Mouse (Mus musculus) kidney, adult 11 months (tissue): ENCODE results near the gene Bag3.

Experiments used
- DNase-seq: peaks from one replicate; pipeline ENCODE4 v3.0.0; 2022

Gene Bag3

GRCm38 (mm10) chr7:128523349-128523961, at the start of gene Bag3:
TSS of gene Bag3 (plus strand) at chr7:128523616.
- DNase-seq = peak; percentile 96

DNA sequence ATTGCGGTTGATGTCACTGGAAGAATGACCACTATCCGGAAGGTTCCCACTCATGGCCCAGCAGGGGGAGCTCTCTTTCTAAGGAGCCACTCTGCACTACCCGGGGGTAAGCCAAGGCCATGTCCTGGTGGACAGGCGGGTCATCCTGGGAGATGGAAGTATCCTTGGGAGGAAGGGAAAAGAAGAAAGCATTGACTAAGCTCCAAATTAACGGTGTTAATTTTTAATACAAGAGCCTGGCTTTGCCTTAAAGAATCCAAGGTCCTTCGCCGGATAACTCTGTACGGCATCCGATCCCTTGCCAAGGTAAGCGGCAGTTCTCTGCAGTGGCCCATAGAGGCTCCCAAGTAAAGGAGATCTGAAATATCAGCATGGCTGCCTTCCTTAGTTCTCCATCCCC, 49.1 kb upstream of the Bag3 start:
- DNase-seq = peak; percentile 81

DNA sequence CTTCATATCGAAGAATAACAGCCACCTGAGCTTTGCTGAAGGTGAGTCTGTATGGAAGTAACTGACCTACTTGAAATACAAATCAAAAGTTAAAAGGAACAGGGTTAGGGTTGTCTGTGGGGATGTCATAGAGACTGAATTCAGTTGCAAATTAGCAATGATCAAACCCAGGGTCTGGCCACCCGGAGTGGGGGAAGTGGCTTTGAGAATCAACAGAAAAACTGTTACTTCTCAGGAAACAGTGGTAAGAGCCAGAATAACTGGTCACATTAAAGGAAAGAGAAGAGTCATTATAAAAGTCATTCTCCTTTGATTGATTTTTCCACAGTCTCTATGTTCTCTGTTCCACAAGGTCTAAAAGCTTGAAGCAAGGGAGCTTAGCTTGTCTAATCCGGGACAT, 34.4 kb upstream of the Bag3 start:
- no peak for DNase-seq

GRCm38 (mm10) chr7:128494546-128494945, 28.9 kb upstream of the Bag3 start:
- no peak for DNase-seq

DNA sequence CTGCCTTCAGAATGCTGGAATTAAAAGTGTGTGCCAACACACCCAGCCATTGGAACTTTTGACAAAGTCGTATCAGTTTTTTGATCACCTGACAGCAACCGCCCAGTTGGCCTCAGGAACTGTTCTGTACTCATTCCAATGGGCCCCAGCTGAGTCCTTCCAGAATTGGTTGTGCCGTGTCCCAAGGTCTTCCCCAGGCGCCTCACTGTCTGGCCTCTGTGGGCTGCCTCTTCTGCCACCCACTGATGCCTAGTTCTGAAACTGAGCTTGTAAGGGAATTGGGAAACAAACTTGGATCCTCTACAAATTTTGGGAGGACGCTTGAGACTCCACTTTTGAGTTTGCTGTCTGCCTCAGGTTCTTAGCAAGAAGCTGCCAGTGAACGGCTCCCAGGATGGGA, 23.6 kb upstream of the Bag3 start:
- no peak for DNase-seq

DNA sequence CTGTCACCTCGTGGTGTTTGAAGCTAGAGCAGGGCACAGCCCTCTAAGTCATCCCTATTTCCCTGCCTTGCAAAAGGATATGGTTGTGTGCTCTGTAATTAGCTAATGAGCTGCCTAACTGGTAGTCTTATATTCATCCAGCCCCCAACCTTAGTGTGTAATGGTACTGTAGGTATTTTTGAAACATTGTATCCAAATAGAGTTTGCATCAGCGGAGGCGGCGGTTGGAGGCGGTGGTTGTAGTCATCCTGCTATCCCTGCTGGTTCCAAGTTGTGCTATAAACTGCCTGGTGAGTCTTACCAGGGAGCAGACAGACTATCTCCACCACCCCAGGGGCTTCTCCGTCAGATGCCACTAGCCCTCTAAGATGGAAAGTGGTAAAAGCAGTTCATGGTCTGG, 19.3 kb upstream of the Bag3 start:
- no peak for DNase-seq

- DNase-seq = no peak
These were observed 11.5 kb upstream of the Bag3 start for GRCm38 (mm10) chr7:128511936-128512335.

DNA sequence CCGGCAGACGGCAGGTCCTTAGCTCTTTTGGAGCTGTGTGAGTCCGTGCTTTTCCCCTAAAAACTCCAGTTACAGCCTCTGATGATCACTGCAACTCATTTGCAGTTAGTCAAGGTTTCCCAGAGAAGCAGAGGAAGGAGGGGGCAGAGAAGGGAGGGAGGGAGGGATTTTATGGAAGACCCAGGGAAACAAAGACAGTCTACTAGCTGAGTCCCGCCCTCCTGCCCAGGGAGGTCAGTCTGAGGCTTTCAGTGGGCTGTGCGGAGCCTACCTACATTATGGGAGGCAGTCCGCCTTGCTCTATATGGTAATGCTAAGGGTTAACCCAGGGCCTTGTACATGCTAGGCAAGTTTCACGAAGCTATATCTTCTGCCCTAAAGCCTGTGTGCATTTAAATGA, 9.9 kb upstream of the Bag3 start:
- no peak for DNase-seq

DNA sequence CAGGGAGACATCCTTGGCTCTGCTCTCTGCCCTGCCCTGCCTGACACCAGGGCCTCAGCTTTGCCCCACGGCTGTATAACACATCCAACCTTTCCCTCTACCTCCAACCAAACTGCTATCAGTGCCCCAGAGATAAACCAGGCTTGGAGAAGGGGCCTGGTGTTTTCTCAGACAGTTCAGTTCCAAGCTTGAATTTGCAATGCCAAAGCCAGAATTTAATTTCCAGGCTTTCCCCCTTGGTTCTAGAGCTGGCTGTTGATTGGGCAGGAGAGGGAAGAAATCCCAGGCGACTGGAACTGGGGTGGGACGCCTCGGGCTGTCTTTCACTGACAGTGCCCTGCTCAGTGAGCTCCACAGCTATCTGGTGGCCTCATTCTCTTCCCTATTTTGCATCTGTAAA, 9.1 kb upstream of the Bag3 start:
- no peak for DNase-seq

- no peak for DNase-seq
These were observed 7.1 kb upstream of the Bag3 start for GRCm38 (mm10) chr7:128516346-128516745.

DNA sequence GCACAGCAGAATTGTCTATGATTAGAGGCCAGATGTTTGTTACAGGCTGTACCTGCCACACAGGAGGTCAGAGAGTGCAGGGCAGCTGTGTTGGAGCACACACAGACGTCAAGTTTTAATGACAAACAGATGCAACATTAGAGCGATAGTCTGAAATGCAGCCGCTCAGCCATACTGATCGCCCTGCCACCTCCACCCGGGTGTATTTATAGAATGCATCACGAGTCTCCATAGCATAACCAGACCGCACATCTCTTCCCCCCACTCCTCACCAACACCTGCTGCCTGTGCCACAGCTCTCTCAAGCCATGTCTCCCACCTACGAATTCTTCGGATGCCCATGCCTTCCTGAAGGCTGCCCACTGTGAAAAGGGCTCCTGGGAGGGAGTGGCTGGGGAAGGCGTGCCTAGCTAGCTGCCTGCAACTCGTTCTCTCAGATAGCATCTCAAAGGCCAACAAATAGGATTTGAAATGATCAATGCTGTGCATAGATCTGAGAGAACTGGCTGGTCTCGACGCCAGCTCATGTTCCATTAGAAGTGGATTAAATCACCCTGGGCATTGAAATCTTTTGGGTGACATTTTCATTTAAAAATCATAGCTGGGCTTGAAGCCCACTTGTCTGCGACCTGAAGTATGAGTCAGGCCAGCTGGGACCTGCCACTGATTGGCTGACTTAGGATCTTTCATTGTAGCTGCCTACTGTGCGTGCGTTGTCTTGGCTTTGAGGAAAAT, 3.9 kb upstream of the Bag3 start:
- DNase-seq = no peak

DNA sequence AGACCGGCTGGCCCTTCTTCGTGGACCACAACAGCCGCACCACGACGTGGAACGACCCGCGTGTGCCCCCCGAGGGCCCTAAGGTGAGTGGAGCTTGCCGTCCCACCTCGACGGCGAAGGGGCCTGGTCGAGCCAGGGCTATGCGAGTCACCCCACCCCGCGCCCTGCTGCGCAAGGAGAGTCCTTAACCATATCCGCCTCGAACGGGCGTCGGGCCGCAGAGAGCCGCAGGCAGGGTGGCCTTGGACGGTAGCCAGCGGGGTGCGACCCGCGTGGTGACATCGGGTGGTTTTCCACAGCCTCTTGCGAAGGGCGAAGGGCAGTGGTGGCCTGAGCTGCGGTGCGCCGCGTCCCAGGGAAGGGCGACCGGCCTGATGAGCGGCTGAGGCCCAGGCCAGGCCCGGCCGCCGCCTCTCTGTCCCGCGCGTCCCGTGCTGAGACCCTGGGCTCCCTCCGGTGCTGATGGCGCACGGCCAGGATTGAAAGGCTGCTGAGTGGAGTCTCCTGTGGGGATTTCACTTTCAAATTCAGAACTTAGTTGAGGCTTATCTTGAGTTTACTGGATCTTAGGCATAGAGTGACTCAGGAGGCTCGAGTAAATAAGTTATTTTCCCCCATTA, 656 bp downstream of the Bag3 start:
- peak; percentile 74 for DNase-seq

DNA sequence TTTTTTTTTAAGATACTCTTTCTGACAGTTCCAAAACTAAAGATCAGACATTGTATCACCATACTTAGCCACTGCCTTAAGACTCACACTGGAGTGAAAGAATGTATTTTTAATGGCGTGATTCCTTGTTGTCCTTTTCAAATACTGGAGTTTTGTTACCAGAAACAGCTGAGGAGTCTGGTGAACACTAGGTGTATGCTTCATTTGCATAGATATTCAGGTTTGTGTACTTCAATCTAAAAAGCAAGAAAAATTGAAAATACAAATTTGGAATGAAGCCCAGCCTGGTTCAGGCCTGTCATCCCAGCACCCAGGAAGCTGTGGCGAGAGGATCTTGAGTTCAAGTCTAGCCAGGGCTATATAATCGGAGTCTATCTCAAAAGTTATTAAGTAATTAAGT, 1.2 kb downstream of the Bag3 start:
- no peak for DNase-seq

DNA sequence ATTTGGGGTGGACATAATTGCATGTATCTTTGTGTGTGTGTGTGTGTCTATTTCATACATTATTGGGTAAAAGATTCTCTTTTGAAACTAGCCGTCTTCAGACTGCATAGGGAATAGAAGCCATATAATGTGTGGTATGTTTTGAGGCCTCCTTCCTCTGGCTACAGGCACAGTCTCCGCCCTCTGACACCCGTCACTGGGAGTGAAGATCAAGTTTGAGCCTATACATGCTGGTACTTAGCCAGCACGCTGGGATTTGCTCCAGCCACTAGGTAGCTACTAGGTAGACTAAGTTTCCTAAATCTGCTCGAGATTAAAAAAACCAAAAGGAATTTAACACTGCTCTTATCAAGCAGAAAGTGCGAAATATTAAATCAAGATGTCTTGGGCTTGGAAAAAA, 3.2 kb downstream of the Bag3 start:
- no peak for DNase-seq

DNA sequence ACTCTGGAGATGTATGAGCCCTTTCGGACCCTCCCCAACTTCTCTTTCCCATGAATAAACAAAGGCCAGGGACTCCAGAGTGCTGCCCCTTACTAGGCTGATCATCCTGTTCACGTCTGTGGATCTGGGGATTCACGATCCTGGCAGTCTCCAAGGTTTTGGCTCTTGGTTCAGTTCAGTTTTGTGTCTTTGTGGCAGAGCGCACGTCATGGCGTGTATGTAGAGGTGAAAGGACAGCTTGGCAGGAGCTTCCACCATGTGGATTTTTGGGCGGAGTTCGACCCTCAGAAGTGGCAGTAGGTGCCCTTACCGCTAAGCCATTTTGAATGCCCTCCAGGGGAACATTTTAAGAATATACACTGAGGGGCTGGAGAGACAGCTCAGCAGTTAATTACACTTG, 5.2 kb downstream of the Bag3 start:
- DNase-seq = no peak

DNA sequence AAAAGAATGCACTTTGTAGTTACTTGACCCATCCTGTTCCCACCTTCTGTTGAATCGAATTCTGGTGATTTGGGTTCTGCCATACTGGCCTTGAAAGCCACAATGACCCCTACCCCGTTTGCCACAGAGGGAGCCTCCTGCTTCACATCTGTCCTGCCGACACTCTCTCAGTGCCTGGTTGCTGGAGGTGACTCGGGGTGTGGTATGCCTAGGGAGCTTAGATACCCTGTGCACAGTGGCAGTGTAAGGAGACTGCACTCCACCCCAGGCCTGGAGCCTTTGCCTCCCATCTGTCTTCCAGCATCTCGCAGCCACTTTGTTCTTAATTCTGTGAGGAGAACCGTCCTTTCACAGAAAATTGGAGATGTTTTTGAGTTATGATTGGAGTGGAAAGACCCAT, 5.7 kb downstream of the Bag3 start:
- no peak for DNase-seq

DNA sequence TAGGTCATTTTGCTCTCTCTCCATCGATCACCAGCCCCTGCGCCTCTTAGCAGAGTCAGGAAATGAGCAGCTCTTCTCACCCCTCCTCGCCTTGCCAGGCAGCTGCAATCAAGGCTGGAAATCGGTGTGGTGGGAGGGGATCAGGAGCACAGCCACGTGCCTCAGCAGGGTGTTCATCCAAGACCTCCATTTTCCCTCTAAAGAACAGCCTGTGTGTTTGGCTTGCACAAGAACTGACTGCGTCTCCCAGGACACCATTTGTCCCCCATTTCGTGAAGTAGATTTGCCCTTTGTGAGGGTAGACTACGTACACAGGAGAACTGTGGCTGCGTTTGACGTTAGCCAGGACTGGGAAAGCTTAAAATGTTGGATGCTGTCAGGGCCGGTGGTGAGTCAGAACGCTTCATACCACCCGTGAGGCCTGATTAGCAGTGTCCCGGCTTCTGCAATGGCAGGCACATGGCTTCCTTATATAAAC, 6.2 kb downstream of the Bag3 start:
- no peak for DNase-seq

DNA sequence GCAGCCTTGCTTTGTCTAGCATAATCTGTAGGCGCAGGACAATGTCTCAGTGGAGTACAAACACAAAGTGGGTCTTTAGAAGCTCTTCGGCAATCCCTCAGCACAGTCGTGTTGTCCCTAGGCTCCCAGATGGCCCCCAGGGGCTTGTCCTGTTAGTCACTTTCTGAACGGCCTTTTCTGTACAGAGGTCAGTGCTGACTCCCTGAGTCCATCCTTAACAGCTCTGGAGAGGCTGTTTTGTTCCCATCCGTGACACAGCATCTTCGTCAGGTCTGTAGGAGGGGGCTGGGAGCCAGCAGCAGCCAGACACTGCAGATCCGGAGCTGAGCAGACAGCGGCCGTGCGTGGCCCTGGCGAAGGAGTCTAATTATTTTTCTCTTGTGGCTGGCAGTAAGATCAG, 7.6 kb downstream of the Bag3 start:
- no peak for DNase-seq

- DNase-seq = no peak
These were observed 8.5 kb downstream of the Bag3 start for GRCm38 (mm10) chr7:128531929-128532328.

DNA sequence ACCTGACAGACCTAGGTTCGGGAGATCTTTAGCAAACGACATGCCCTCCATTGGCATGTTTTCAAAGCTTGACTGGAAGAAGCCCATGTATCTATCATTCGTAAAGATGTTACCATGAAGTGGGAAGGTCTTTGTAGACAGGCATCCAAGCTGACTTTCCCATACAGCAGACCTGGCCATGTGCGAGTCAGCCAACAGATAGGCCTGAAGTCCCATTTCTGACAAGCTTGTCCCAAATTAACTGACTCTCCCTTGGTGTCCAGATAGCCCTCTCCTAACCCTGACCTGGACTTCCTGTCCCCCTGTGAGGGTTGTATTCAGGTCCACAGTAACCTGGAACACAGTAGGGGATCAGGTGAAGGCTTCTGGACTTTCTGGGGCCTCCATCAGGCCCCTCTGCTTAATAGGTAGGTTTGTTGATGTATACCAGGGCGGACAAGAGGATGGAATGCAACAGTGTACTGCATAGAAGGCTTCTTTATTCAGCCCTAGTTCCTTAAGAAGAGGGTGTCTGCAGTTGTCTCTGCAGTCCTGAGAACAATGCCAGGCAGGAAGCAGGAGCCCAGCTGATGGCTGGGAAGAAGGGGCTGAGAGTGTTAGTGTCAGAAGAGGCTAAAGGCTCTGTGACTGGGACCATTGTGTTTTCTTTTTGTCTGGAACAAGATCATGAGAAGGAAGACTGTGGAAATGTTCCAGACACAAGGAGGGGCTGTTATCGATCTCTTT, 9.2 kb downstream of the Bag3 start:
- DNase-seq = no peak

DNA sequence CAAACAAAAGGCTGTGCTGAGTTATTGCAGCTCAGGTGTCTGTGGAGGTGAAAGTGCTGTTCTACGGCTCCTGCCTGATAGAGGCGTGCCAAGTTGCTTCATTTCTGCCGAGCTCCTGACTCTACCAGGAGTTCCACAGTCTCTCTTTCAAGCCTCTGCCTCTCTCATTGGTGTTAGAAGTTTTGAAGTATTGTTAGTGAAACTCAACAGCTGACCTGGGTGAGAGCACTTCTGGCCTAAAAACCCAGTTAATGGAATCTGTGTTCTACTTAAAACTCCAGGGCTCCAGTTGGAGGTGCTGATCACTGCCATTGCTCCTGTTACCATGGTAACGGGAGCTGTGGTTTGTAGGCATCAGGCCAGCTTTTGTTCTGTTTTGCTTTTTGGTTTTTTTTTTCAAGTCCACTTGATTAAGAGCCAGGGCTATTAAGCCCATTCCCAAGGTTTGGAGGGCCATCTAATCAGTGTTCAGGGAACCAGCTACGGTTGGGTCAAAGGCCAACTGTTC, 11.6 kb downstream of the Bag3 start:
- no peak for DNase-seq

DNA sequence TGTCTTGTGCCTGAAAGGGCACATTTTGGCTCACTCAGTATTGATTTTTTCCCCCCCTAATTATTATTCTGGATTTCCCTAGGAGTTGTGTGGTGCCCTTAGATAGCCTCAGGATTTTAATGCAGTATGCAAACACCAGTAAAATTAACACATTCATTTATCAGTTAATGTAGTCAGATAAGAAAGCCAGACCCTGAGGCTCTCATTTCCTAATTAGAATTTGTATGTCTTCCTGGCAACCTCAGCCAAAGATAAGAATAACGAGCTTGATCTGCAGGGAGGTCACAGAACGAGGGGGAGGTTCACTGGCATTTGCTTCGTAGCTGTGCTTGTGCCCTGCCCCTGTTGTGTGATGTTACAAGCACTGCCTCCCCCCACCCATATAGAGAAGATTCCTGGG, 12.7 kb downstream of the Bag3 start:
- no peak for DNase-seq

GRCm38 (mm10) chr7:128537676-128538075, 14.3 kb downstream of the Bag3 start:
- no peak for DNase-seq

DNA sequence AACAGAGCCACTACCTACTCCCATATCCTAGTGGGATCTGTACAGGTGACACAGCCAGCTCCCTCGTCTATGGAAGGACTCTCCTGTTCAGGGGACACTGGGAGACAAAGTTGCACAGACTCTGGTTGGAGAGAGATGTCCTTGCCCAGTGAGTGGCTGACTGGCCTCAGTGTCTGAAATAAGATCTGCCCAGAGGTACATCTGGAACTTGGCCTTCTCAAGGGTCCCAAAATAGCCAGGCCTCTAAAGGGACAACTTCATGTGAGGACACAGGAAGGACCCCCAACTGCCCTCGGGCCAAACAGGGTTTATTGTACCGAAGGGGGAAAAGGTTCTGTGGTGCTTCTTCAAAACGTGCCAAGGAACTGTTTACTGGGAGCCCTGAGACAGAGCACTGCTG, 14.8 kb downstream of the Bag3 start:
- DNase-seq = no peak
